ENCODE assay signal across 28 mouse cellular contexts in the genomic region with DNA sequence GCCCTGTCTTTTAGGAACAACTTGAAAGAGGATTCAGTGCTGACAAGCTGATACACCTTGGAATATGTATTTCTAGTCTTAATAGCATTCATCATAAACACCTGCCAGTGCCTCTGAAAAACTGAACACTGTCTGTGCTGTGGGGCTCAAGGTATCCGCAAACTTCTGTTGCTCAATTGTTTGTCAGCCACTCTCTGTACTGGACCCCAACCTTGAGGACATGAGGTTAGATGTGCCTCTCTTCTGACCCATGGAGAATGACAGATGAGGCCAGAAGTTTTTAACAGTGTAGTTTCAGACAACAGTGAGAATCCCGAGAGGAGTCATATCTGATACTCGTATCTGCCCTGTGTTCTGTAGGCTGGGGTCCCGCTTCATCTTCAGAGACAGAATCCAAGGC.
"Had no signal": no experiment of that assay in that cellular context is flagged by ENCODE, and none has a peak within 500 bp of the region (broad histone marks: within the 10 kb centered on the region; RNA-seq: fewer than 3 reads in every experiment).

No protein-coding gene starts in this region.

- H3K4me2 ChIP-seq: limb, embryonic 12.5 days; limb, embryonic 13.5 days; limb, embryonic 15.5 days; liver, embryonic 13.5 days; lung, embryonic 14.5 days; lung, embryonic 15.5 days; midbrain, embryonic 11.5 days; midbrain, embryonic 12.5 days; midbrain, embryonic 13.5 days; midbrain, embryonic 15.5 days; neural tube, embryonic 12.5 days; neural tube, embryonic 13.5 days had no signal

- H3K4me3 ChIP-seq: left cerebral cortex, adult 2 months; limb, embryonic 10.5 days; limb, embryonic 12.5 days; limb, embryonic 13.5 days; limb, embryonic 15.5 days; liver, embryonic 13.5 days; lung, embryonic 15.5 days; megakaryocyte, embryonic 14.5 days; midbrain, embryonic 10.5 days; midbrain, embryonic 12.5 days; midbrain, embryonic 13.5 days; midbrain, embryonic 15.5 days; myocyte; neural tube, embryonic 12.5 days; neural tube, embryonic 13.5 days had no signal

- H3K36me3 ChIP-seq: limb, embryonic 10.5 days; limb, embryonic 12.5 days; limb, embryonic 15.5 days; liver, embryonic 13.5 days; lung, embryonic 15.5 days; midbrain, embryonic 12.5 days; midbrain, embryonic 13.5 days; midbrain, embryonic 15.5 days; neural tube, embryonic 12.5 days; neural tube, embryonic 13.5 days had no signal

- H3K27me3 ChIP-seq: limb, embryonic 12.5 days; limb, embryonic 13.5 days; limb, embryonic 15.5 days; liver, embryonic 13.5 days; lung, embryonic 15.5 days; megakaryocyte, embryonic 14.5 days; midbrain, embryonic 12.5 days; midbrain, embryonic 13.5 days; midbrain, embryonic 15.5 days; neural tube, embryonic 12.5 days; neural tube, embryonic 13.5 days had no signal

- H3K9me3 ChIP-seq: limb, embryonic 10.5 days; limb, embryonic 12.5 days; limb, embryonic 13.5 days; limb, embryonic 15.5 days; liver, embryonic 13.5 days; lung, embryonic 15.5 days; megakaryocyte, embryonic 14.5 days; midbrain, embryonic 10.5 days; midbrain, embryonic 12.5 days; midbrain, embryonic 13.5 days; midbrain, embryonic 15.5 days; neural tube, embryonic 12.5 days; neural tube, embryonic 13.5 days had no signal

- DNase-seq: layer of hippocampus, postnatal 36 days; left cerebral cortex, postnatal 4 days; liver, embryonic 13.5 days; lung, embryonic 14.5 days; lung, postnatal 10 days; lung, postnatal 14 days; lung, postnatal 36 days; lung, postnatal 4 days; midbrain, embryonic 14.5 days had no signal

- H3K27ac ChIP-seq: left cerebral cortex, adult 2 months; limb, embryonic 10.5 days; limb, embryonic 12.5 days; limb, embryonic 13.5 days; limb, embryonic 15.5 days; liver, embryonic 13.5 days; liver, embryonic 14.5 days; macrophage; midbrain, embryonic 10.5 days; midbrain, embryonic 12.5 days; midbrain, embryonic 13.5 days; midbrain, embryonic 15.5 days; neural tube, embryonic 12.5 days; neural tube, embryonic 13.5 days had no signal

- ATAC-seq: lung, postnatal 0 days; midbrain, embryonic 13.5 days; midbrain, embryonic 15.5 days; midbrain, embryonic 16.5 days had no signal

- H3K9ac ChIP-seq: limb, embryonic 12.5 days; limb, embryonic 13.5 days; limb, embryonic 15.5 days; liver, embryonic 13.5 days; liver, embryonic 14.5 days; lung, embryonic 14.5 days; lung, embryonic 15.5 days; midbrain, embryonic 12.5 days; midbrain, embryonic 13.5 days; midbrain, embryonic 15.5 days; neural tube, embryonic 12.5 days; neural tube, embryonic 13.5 days had no signal

- H3K4me1 ChIP-seq: limb, embryonic 10.5 days; limb, embryonic 12.5 days; limb, embryonic 13.5 days; limb, embryonic 15.5 days; midbrain, embryonic 10.5 days; midbrain, embryonic 12.5 days; midbrain, embryonic 13.5 days; midbrain, embryonic 15.5 days had no signal
